Mouse (Mus musculus) olfactory bulb, adult 2 months (tissue): ENCODE measurements at regions not wholly inside any gene's neighbourhood (a gene's known extent, or its start where the extent isn't known, plus 50 kb on each side); places are given as distances from the start of the nearest gene placed in this dataset.

Source experiments
- CTCF ChIP-seq: fragments of 200-500 bp; IDR thresholded peaks from 2 replicates; pipeline ENCODE4 v1.5.1; 2012; ENCODE audit warnings: low read depth, mild to moderate bottlenecking, low read length, moderate library complexity; ENCODE audit not compliant: insufficient read depth
- POLR2A ChIP-seq: fragments of 200-500 bp; IDR thresholded peaks from 2 replicates; pipeline ENCODE4 v1.6.1; 2012; ENCODE audit warnings: mild to moderate bottlenecking, low read depth, low read length, moderate library complexity; ENCODE audit not compliant: insufficient read depth

DNA sequence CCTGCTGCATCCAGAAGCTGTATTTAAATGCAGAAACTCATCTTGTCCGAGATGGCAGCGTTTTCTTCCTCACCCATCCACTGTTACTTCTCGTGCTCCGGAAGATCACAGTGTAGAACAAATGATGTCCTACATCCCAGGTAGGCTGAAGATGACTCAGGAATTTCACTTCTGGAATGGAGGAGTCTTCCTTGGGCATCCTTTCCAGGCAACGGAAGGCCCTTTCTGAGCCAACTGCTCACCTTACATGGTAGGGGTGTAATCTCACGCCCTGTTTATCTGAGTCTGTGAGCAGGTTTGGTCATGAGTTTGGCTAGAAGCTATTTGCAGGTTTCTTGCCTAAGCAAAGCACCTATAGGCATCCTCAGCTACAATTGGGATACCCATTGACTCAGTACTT is 176.9 kb downstream of the Gm19410 start:
- TF ChIP-seq CTCF (no peak), POLR2A (no peak)
